Mouse (Mus musculus) hindbrain, embryonic 13.5 days (tissue): Measurements from ENCODE around the gene Slc25a33. TPM values are rescaled to one million over a fixed set of nuclear protein-coding genes. Genes with fewer than 3 reads are reported as not detected.

Experiments used
- ATAC-seq: fragments of 200-750 bp; cut with Nextera tagmentation; 2 replicates; pipeline ENCODE4 v1.8.0; 2017; ENCODE audit warnings: moderate TSS enrichment; ENCODE audit not compliant: low FRiP score
- H3K27ac ChIP-seq: fragments of 300-500 bp; sonication (generic); 2 replicates; pipeline ENCODE4 v1.5.1; 2015; ENCODE audit warnings: inconsistent platforms, mild to moderate bottlenecking, moderate library complexity
- H3K27me3 ChIP-seq: fragments of 300-500 bp; sonication (generic); 2 replicates; pipeline ENCODE4 v1.6.1; 2015; ENCODE audit warnings: mild to moderate bottlenecking, inconsistent platforms
- H3K36me3 ChIP-seq: fragments of 300-500 bp; sonication (generic); 2 replicates; pipeline ENCODE4 v1.6.1; 2015; ENCODE audit warnings: mild to moderate bottlenecking, inconsistent platforms
- H3K4me1 ChIP-seq: fragments of 300-500 bp; sonication (generic); replicated peaks from 2 replicates; pipeline ENCODE4 v1.6.1; 2015; ENCODE audit warnings: inconsistent platforms
- H3K4me2 ChIP-seq: fragments of 300-500 bp; sonication (generic); 2 replicates; pipeline ENCODE4 v1.6.1; 2015; ENCODE audit warnings: inconsistent platforms, mild to moderate bottlenecking, moderate library complexity
- H3K4me3 ChIP-seq: fragments of 300-500 bp; sonication (generic); 2 replicates; pipeline ENCODE4 v1.5.1; 2015; ENCODE audit warnings: mild to moderate bottlenecking, inconsistent platforms
- H3K9ac ChIP-seq: fragments of 300-500 bp; sonication (generic); 2 replicates; pipeline ENCODE4 v1.6.1; 2015; ENCODE audit warnings: mild to moderate bottlenecking, inconsistent platforms
- H3K9me3 ChIP-seq: fragments of 300-500 bp; sonication (generic); 2 replicates; pipeline ENCODE4 v1.6.1; 2016; ENCODE audit warnings: inconsistent platforms
- WGBS: fragments of 180-500 bp; shearing (Covaris S2); methylation state at CpG from one replicate; pipeline ENCODE4 v1.1.7; 2015; 5-methylcytosine and 5-hydroxymethylcytosine counted together
- microRNA-seq: library from miRNA; unstranded; fragments of <30 nt; microRNA quantifications from one replicate; pipeline ENCODE4, GENCODE M21; 2016
- polyA plus RNA-seq: library from polyadenylated mRNA; unstranded; fragments of >200 nt; fragmentation: Nextera tagmentation; extraction: Ambion mirVana; gene quantifications from 2 replicates; pipeline ENCODE4 v1.2.1, GENCODE M21; 2015

The Slc25a33 gene
- polyA plus RNA-seq, 1 experiment from 2014 or later, result 28.3 TPM

DNA sequence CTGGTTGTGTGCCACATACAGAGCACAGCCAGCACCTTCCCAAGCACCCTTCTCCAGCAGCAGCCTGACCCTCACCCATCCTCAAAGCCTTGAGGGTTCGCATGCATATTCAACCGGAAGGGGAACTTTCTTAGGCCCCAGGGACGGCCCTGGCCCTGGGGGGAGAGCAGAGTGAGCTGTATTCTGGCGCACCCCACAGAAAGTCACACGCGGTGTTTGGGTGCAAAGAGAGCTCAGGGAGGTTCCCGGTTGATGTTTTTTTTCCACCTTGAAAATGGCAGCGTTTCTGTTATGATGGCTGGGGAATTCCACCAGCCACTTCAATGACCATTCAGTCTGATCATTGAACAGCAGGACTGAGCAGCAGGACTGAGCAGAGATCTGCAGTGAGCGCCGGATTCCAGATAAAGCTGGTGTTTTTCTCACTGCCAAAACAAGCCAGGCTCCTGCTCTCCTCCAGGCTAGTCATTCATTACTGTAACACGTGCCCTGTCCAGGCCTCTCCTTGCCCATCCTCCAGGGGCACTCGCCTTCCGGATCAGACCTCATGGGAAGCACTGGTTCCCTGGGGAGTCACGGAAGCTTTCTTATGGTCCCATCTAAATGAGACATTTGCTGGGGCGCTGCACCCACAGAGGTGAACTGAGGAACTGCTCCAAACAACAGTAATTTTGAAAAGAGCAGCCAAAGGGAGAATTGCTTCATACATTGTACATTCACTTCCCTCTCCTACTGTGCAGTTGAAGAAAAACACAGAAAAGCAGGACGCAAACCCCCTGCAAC is 77.7 kb downstream of the Slc25a33 start:
- no peak for ATAC-seq
- WGBS, result 32% methylated on average over 16 of the region's 16 CpGs
- H3K4me2 ChIP-seq, result no peak overlapping the region

More for the DNA sequence above, 77.7 kb downstream of the Slc25a33 start:
- peaks cover 22% of the 10 kb centered on the region for H3K4me1 ChIP-seq
- H3K4me3 ChIP-seq, result 0 out of 2 replicates have a peak overlapping the region, but pooled peaks have one; percentile 2
- H3K27me3 ChIP-seq, result peaks cover 53% of the 10 kb centered on the region
- H3K9ac ChIP-seq, result peak overlapping the region; percentile 40
- H3K27ac ChIP-seq, result no peak overlapping the region
- no peaks in the 10 kb centered on the region for H3K9me3 ChIP-seq
- H3K36me3 ChIP-seq, result no peaks in the 10 kb centered on the region

Small RNA genes within 50 kb of the gene (microRNA-seq; reads per million reads assigned to microRNA genes)
- gene Gm47301, result not detected

Other genes starting within 250 kb of the Slc25a33 start
- 64.6 and 83.6 TPM in 2 replicates for gene Clstn1, start 187.8 kb downstream of the Slc25a33 start, polyA plus RNA-seq
- 17.1 and 18.1 TPM in 2 replicates for gene Pik3cd, start 71.7 kb downstream of the Slc25a33 start, polyA plus RNA-seq
- 36.3 and 41.2 TPM in 2 replicates for gene Tmem201, start 36.2 kb downstream of the Slc25a33 start, polyA plus RNA-seq
- gene Spsb1, start 180.8 kb upstream of the Slc25a33 start, polyA plus RNA-seq, result 7.2 and 7.8 TPM in 2 replicates
- gene H6pd, start 234.7 kb upstream of the Slc25a33 start, polyA plus RNA-seq, result 2.4 and 2.7 TPM in 2 replicates